8 mouse cellular contexts compared by ENCODE assay signal in genomic region chr4:155481381-155482124, GRCm38 (mm10). TPM values are rescaled to one million over a fixed set of nuclear protein-coding genes. Genes with fewer than 3 reads are reported as not detected.
A peak's percentile ranks its signal among the peaks of the same experiment; 100 is the strongest.
DNase-seq lines count a peak whose midpoint lies in the region; ATAC-seq lines count a peak whose summit lies in the region.

No protein-coding gene starts in this region.

- H3K9ac ChIP-seq in embryonic facial prominence, embryonic 14.5 days (ENCODE audit: low read depth, low read length) = no peak overlapping the region; the same call in 1 of the 2 replicates
- no peak overlapping the region for H3K9ac ChIP-seq in kidney, embryonic 14.5 days (ENCODE audit: low read depth, low read length)

- no peaks in the 10 kb centered on the region for H3K9me3 ChIP-seq in embryonic facial prominence, embryonic 14.5 days (ENCODE audit: control insufficient read depth, low read length)
- H3K9me3 ChIP-seq in kidney, embryonic 14.5 days (ENCODE audit: control insufficient read depth, low read length) = no peaks in the 10 kb centered on the region

- DNase-seq in A20 (ENCODE audit: low read depth, low spot score) (peak; percentile 84), liver (peak; percentile 79)
- DNase-seq in adrenal gland, postnatal 4 days (ENCODE audit: low spot score in 2 of 2) = peak; percentile 66 to 73
- DNase-seq in embryonic facial prominence, embryonic 14.5 days (ENCODE audit: low spot score) = peak; percentile 86
- DNase-seq in heart, adult 9 months (ENCODE audit: low spot score in 2 of 2) = peak; percentile 74 to 85
- peak; percentile 46 to 72 for DNase-seq in monocyte, adult 2 months (ENCODE audit: low read depth in 1 of 2, low spot score in 2 of 2)
- DNase-seq in spleen, postnatal 10 days (ENCODE audit: low spot score in 2 of 2) = peak; percentile 74 to 86

- peak overlapping the region; percentile 15 for H3K4me3 ChIP-seq in embryonic facial prominence, embryonic 14.5 days (ENCODE audit: low read depth, low read length)
- H3K4me3 ChIP-seq in kidney, embryonic 14.5 days (ENCODE audit: low read length) = peak overlapping the region; percentile 2; the same call in 1 of the 2 replicates

- ATAC-seq in embryonic facial prominence, embryonic 14.5 days (ENCODE audit: low read depth) = peak; percentile 79
- peak; percentile 77 for ATAC-seq in kidney, embryonic 14.5 days (ENCODE audit: low FRiP score, low TSS enrichment)

- peak overlapping the region; percentile 44 for H3K4me2 ChIP-seq in embryonic facial prominence, embryonic 14.5 days (ENCODE audit: low read depth, low read length)
- H3K4me2 ChIP-seq in kidney, embryonic 14.5 days (replicated peaks; ENCODE audit: low read depth, low read length) = peak overlapping the region; percentile 32; the same call in 1 of the 2 replicates

- no peaks in the 10 kb centered on the region for H3K27me3 ChIP-seq in embryonic facial prominence, embryonic 14.5 days (replicated peaks; ENCODE audit: control insufficient read depth, insufficient read depth, low read length)
- 0 out of 2 replicates have a peak, but pooled peaks cover 2% of the 10 kb centered on the region for H3K27me3 ChIP-seq in kidney, embryonic 14.5 days (ENCODE audit: control insufficient read depth, insufficient read depth, low read length)

- H3K36me3 ChIP-seq in embryonic facial prominence, embryonic 14.5 days (ENCODE audit: control insufficient read depth, insufficient read depth, low read length) = no peaks in the 10 kb centered on the region
- no peaks in the 10 kb centered on the region for H3K36me3 ChIP-seq in kidney, embryonic 14.5 days (ENCODE audit: control insufficient read depth, insufficient read depth, low read length)

- 0 out of 2 replicates have a peak, but pooled peaks cover 4% of the 10 kb centered on the region for H3K4me1 ChIP-seq in embryonic facial prominence, embryonic 14.5 days (ENCODE audit: control insufficient read depth, insufficient read depth, low read length)
- H3K4me1 ChIP-seq in kidney, embryonic 14.5 days (ENCODE audit: control insufficient read depth, insufficient read depth, low read length) = peaks cover 6% of the 10 kb centered on the region; the same call in 1 of the 2 replicates

- 20% methylated on average over 28 of the region's 28 CpGs for WGBS in embryonic facial prominence, embryonic 14.5 days
- 21% methylated on average over 28 of the region's 28 CpGs for whole genome bisulfite sequencing in kidney, embryonic 14.5 days

- H3K27ac ChIP-seq in embryonic facial prominence, embryonic 14.5 days (replicated peaks; ENCODE audit: low read depth, low read length) = 0 out of 2 replicates have a peak overlapping the region, but pooled peaks have one; percentile 28
- no peak overlapping the region for H3K27ac ChIP-seq in kidney, embryonic 14.5 days (ENCODE audit: low read depth, low read length)

RNA-seq across cellular contexts. Expression of gene Gnb1, which starts 9.6 kb away (rescaled TPM):
- 100 to 1,000 TPM; 441 to 466 TPM for total RNA-seq in adrenal gland, postnatal 4 days (2021)
- polyA plus RNA-seq in embryonic facial prominence, embryonic 14.5 days (2014; fragmentation: Nextera tagmentation; extraction: Ambion mirVana) = 448 and 484 TPM in 2 replicates
- 493 and 553 TPM in 2 replicates for polyA plus RNA-seq in kidney, embryonic 14.5 days (2014; fragmentation: Nextera tagmentation; extraction: Ambion mirVana)

RNA-seq across cellular contexts. Expression of gene Tmem52, which starts 12.6 kb away (rescaled TPM):
- 10 to 100 TPM in 1 of 2 experiments, 1 to 10 TPM in 1; 7.4 to 14.4 TPM for total RNA-seq in adrenal gland, postnatal 4 days (2021)
- polyA plus RNA-seq in embryonic facial prominence, embryonic 14.5 days (2014; fragmentation: Nextera tagmentation; extraction: Ambion mirVana) = 0.54 and 1.3 TPM in 2 replicates
- 0.44 and 0.57 TPM in 2 replicates for polyA plus RNA-seq in kidney, embryonic 14.5 days (2014; fragmentation: Nextera tagmentation; extraction: Ambion mirVana)
